Mouse (Mus musculus): ENCODE measurements around the gene Cartpt.
A peak's percentile ranks its signal among the peaks of the same experiment; 100 is the strongest.
"Not testable (repeated sequence)": the region's sequence is repeated elsewhere in the genome, so short reads cannot be mapped to it uniquely, and the experiment has no call there.

The Cartpt gene

GRCm38 (mm10) chr13:99900965-99901364, at the start of gene Cartpt:
Gene Cartpt (minus strand): TSS chr13:99901091.
- DNase-seq (ENCODE audit: low read depth, low spot score) = no peak

- no peak for DNase-seq (ENCODE audit: low read depth, low spot score)
These were observed 46.5 kb upstream of the Cartpt start for GRCm38 (mm10) chr13:99947417-99947816.

DNA sequence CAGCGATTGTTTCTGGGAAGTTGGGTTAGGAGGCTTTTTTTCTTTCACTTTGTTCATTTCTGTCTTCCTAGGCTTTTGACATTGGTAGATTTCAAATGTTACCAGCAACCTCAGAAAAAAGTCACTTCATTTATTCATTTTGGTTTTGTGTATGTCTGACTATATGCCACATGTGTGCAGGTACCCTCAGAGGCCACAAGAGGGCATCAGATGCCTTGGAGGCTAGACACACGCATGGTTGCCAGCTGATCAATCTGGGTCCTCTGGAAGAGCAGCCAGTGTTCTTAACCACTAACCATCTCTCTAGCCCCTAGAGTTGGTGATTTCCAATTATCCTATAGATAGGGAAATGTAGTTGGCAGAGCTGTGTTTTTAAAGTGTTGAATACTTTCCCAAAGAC, 42.6 kb upstream of the Cartpt start:
- DNase-seq (ENCODE audit: low read depth, low spot score) = no peak

- no peak for DNase-seq (ENCODE audit: low read depth, low spot score)
These were observed 39.7 kb upstream of the Cartpt start for GRCm38 (mm10) chr13:99940601-99941000.

DNA sequence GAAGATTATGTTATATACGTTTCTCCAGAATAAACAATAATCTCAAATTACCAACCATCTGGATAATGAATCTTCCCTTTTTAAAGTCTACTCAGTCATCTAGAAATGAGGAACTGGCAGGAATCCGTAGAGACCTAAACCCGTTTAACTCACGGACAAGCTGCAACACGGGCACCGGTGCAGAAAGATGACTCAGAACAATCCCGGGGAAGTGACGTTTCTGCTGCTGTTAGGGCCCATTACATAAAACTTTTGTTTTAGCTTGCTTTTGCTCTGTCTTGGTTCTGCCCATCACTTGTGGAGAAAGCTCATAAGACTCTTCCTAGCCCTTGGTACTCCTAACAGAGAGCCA, 38.4 kb upstream of the Cartpt start:
- DNase-seq (ENCODE audit: low read depth, low spot score) = no peak

- DNase-seq (ENCODE audit: low read depth, low spot score) = no peak
These were observed 37.9 kb upstream of the Cartpt start for GRCm38 (mm10) chr13:99938606-99939319.

DNA sequence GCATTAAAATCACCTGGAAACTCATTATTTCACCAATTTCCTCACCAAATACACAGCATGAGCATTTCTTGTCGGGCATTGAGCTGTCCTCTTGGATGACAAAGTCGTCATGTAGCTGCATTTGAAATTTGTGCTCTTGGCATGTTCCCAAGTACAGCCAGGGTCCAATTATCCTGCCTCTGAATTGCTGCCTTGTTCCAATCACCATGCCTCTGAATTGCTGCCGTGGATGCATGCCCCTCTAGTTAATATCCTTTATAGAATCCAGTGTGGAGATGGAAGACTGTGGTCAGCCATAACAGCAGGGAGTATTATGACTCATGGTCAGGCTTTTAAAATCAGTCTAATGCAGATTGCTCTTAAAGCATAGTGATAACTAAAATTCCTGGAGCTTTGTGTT, 36.9 kb upstream of the Cartpt start:
- no peak for DNase-seq (ENCODE audit: low read depth, low spot score)

GRCm38 (mm10) chr13:99932406-99932805, 31.5 kb upstream of the Cartpt start:
- DNase-seq (ENCODE audit: low read depth, low spot score) = no peak

GRCm38 (mm10) chr13:99931502-99931901, 30.6 kb upstream of the Cartpt start:
- DNase-seq (ENCODE audit: low read depth, low spot score) = no peak

GRCm38 (mm10) chr13:99926249-99926648, 25.4 kb upstream of the Cartpt start:
- no peak for DNase-seq (ENCODE audit: low read depth, low spot score)

GRCm38 (mm10) chr13:99915632-99916031, 14.7 kb upstream of the Cartpt start:
- DNase-seq (ENCODE audit: low read depth, low spot score) = no peak

- DNase-seq (ENCODE audit: low read depth, low spot score) = no peak
These were observed 366 bp downstream of the Cartpt start for GRCm38 (mm10) chr13:99900557-99900892.

GRCm38 (mm10) chr13:99899670-99900556, 978 bp downstream of the Cartpt start:
- no peak for DNase-seq (ENCODE audit: low read depth, low spot score)

GRCm38 (mm10) chr13:99898816-99899215, 2.1 kb downstream of the Cartpt start:
- DNase-seq (ENCODE audit: low read depth, low spot score) = no peak

- DNase-seq (ENCODE audit: low read depth, low spot score) = no peak
These were observed 15.3 kb downstream of the Cartpt start for GRCm38 (mm10) chr13:99885636-99886035.

DNA sequence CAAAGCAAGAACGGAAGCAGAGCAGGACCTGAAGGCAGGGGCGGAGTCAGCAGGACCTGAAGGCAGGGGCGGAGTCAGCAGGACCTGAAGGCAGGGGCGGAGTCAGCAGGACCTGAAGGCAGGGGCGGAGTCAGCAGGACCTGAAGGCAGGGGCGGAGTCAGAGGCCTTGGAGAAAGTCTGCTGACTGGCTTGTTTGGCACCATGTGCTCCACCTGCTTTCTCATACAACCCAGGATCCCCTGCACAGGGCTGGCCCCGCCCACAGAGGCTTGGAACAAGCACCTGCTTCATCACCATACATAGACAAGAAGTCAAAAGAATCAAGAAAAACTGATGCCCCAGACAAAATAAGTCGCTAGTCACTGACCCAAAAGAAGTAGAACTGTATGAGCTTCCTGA, 19.1 kb downstream of the Cartpt start:
- DNase-seq (ENCODE audit: low read depth, low spot score) = not testable (repeated sequence)

GRCm38 (mm10) chr13:99879696-99880095, 21.2 kb downstream of the Cartpt start:
- DNase-seq (ENCODE audit: low read depth, low spot score) = no peak

GRCm38 (mm10) chr13:99872059-99872458, 28.8 kb downstream of the Cartpt start:
- DNase-seq (ENCODE audit: low read depth, low spot score) = no peak

GRCm38 (mm10) chr13:99868438-99868837, 32.5 kb downstream of the Cartpt start:
- no peak for DNase-seq (ENCODE audit: low read depth, low spot score)

GRCm38 (mm10) chr13:99864331-99864730, 36.6 kb downstream of the Cartpt start:
- DNase-seq (ENCODE audit: low read depth, low spot score) = no peak

DNA sequence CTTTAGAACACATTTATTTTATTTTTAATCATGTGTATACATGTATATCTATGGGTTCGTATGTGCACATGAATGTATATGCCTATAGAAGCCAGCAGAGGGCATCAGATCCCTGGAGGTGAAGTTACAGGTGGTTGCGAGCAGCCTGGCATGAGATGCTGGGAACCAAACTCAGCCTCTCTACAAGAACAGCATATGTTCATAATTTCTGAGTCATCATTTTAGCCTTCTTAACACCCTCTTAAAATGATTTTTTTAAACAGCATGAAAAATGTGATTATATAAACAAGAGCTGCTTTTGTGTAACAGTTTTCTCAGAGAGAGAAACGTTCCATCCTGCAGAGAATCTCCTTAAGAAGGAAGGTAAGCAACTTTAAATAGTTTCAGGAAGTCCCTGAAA, 40.2 kb downstream of the Cartpt start:
- no peak for DNase-seq (ENCODE audit: low read depth, low spot score)

DNA sequence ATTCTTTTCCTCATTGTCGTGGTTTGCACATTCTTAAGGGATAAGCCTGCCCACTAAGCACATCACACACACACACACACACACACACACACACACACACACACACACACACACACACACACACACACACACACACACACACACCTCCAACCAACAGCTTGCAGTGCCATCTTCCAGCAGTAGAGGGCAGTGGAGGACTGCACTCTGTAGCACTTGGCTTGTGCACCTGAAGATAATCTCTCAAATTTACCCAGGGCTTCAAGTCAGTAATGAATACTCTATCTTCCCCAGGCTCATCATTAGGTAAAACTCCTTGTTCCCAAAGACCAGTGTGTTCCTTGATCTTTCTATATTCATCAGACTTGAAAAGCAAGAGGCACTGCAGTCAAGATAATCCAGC, 41.8 kb downstream of the Cartpt start:
- peak; percentile 70 for DNase-seq (ENCODE audit: low read depth, low spot score)

GRCm38 (mm10) chr13:99857879-99858278, 43.0 kb downstream of the Cartpt start:
- no peak for DNase-seq (ENCODE audit: low read depth, low spot score)
